Mouse (Mus musculus) cerebellum, adult 8-10 months (tissue): Measurements from ENCODE around the gene Tbc1d22a.

Source experiments
- DNase-seq: peaks from one replicate; pipeline ENCODE4 v3.0.0; 2022

The Tbc1d22a gene

GRCm38 (mm10) chr15:86544122-86544795 lies 330.0 kb downstream of the Tbc1d22a start:
- DNase-seq: no peak
